Mouse (Mus musculus): Measurements from ENCODE around the gene Clpsl2.

- peak; percentile 51; the same call in 1 of the 2 replicates for TF ChIP-seq POLR2A (IDR thresholded peaks at IDR 0.05; ENCODE audit: borderline replicate concordance, extremely low read depth, insufficient read depth, insufficient read length, poor library complexity, severe bottlenecking)
- TF ChIP-seq CTCF (IDR thresholded peaks at IDR 0.05; ENCODE audit: borderline replicate concordance, extremely low read depth, insufficient read depth, insufficient read length) = no peak
These were observed 26.4 kb upstream of the Clpsl2 start for GRCm38 (mm10) chr17:28522623-28523354.
